Mouse (Mus musculus) lung, adult 2 months (tissue): Measurements from ENCODE around the gene Pnldc1. TPM values are rescaled to one million over a fixed set of nuclear protein-coding genes. Genes with fewer than 3 reads are reported as not detected.

ENCODE experiments used
- DNase-seq: peaks from one replicate; pipeline ENCODE4 v3.0.0; 2022
- H3K4me1 ChIP-seq: fragments of 200-500 bp; 2 replicates; pipeline ENCODE4 v1.6.1; 2011; ENCODE audit warnings: low read length; ENCODE audit not compliant: control insufficient read depth, insufficient read depth
- H3K4me3 ChIP-seq: fragments of 200-500 bp; replicated peaks from 2 replicates; pipeline ENCODE3; 2011; ENCODE audit warnings: low read depth, mild to moderate bottlenecking, control low read depth, low read length; ENCODE audit errors: extremely low read depth
- CTCF ChIP-seq: fragments of 200-500 bp; IDR thresholded peaks from 2 replicates; pipeline ENCODE4 v1.5.1; 2011; ENCODE audit warnings: mild to moderate bottlenecking, low read length, control low read depth; ENCODE audit not compliant: insufficient read depth
- POLR2A ChIP-seq: fragments of 200-500 bp; IDR thresholded peaks from 2 replicates; pipeline ENCODE4 v1.6.1; 2011; ENCODE audit warnings: low read depth, mild to moderate bottlenecking, control low read depth, low read length, borderline replicate concordance; ENCODE audit errors: extremely low read depth
- WGBS: fragments of 180-500 bp; shearing (Covaris S2); methylation state at CpG from one replicate; pipeline ENCODE4 v1.1.7; 2018; 5-methylcytosine and 5-hydroxymethylcytosine counted together
- polyA plus RNA-seq: library from polyadenylated mRNA; depleted of rRNA; stranded (reverse); fragments of >200 nt; gene quantifications from 2 replicates; pipeline ENCODE4 v1.2.3, GENCODE M21; 2012; rRNA removed

The Pnldc1 gene
- polyA plus RNA-seq, 1 experiment, result 1.9 TPM

DNA sequence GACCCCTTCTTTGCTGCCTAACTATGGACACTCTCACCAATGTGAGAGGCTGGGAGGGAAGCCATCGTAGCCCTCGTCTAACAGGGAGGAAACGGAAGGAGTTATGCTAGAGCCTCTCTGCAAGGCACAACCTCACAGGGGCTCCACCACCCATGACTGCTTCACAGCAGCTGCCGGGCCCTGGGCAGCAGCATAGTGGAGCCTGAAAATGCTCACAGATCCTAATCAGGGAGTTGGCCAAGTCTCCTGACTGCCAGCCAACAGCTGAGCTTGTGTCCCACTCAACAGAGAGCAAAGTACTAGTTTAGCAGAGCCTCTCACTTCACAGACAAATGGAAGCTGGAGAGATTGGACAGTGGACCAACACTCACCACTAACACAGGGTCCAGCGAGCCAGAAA lies 63.6 kb downstream of the Pnldc1 start:
- DNase-seq, result no peak
- H3K4me1 ChIP-seq, result no peaks in the 10 kb centered on the region
- 65% methylated on average over 5 of the region's 5 CpGs for WGBS
- H3K4me3 ChIP-seq, result no peak overlapping the region
- TF ChIP-seq CTCF, result no peak
- no peak for TF ChIP-seq POLR2A

DNA sequence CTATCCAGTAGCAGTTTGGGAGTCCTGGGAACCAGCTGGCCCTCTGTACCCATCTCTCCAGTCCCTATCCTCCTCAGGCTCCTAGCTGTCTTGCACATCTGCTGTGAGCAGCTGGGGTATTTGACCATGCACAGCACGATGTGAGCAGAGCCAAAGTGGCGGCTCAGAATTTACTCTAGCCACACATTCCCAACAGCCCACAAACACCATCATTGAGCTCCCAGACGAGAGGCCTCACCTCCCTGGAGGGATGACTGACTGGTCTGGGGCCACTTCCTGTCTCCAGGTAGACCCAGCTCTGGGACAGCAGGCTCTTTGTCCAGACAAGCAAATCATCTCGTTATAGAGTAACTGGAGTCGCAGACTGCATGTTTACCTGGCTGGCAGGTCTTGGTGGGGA lies 64.2 kb downstream of the Pnldc1 start:
- 43% methylated on average over 5 of the region's 5 CpGs for WGBS
- H3K4me3 ChIP-seq, result no peak overlapping the region
- DNase-seq, result no peak
- TF ChIP-seq POLR2A (no peak), CTCF (no peak)
- no peaks in the 10 kb centered on the region for H3K4me1 ChIP-seq

GRCm38 (mm10) chr17:12844540-12844939 lies 65.5 kb downstream of the Pnldc1 start:
- H3K4me3 ChIP-seq, result no peak overlapping the region
- no peak for DNase-seq
- TF ChIP-seq POLR2A, result no peak
- no peak for TF ChIP-seq CTCF
- WGBS, result 88% methylated on average over 4 of the region's 4 CpGs
- H3K4me1 ChIP-seq, result no peaks in the 10 kb centered on the region

DNA sequence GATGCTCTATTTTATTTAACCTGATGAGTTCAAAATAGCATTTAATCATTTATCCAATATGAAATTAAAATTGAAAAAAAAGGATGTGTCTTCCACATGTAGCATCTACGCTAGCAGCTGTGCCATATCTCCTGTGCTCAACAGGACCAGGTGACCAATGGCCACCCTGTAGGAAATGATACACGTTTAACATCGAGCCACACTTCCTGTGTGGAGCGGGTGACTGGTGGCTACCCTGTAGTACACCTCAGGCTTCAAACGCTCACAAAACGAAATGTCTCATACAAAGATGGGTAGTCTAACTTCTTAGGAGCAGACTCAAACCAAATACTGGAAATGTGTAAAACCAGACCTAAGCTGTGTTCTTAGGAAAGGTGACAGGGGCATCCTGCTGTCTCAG lies 66.2 kb downstream of the Pnldc1 start:
- DNase-seq, result no peak
- no peak overlapping the region for H3K4me3 ChIP-seq
- WGBS, result 60% methylated on average over 6 of the region's 6 CpGs
- no peaks in the 10 kb centered on the region for H3K4me1 ChIP-seq
- TF ChIP-seq CTCF (no peak), POLR2A (no peak)

DNA sequence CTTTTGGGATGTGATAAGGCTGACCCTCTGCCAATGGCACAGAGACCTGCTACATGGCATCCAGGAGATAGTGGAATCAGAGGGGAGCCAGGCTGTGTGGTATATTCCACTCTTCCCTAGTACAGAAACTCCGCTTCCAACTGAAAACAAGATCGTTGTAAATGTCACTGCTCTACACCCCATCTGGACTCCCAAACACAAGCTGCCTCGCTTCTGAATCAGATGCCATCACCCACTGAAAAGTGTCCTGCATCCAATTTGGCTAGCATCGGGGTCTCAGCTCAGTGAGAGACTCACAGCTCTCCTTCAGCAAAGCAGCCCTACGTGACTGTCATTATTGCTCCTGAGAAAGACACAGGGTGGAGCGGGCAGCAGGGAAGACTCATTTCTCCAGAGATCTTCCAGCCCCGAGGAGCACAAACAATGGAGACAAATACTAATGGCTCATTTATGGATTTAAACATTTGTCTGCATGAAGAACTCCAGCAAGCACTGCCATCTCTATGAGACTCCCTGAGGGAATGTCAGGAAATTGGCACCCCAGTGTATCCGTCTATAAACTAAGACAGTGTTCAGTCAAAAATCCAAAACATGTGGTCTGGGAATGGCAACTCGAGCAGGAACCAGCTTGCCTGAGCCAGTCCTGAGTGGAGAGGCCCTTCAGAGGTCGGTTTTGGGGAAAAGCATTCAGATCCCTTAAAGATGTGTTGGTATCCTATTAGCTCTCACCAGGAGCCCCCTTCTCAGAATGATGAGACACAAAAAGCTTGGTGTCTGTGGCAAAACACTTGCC lies 70.4 kb downstream of the Pnldc1 start:
- H3K4me1 ChIP-seq, result no peaks in the 10 kb centered on the region
- DNase-seq, result no peak
- H3K4me3 ChIP-seq, result no peak overlapping the region
- TF ChIP-seq POLR2A, result no peak
- TF ChIP-seq CTCF, result no peak
- WGBS, result 71% methylated on average over 10 of the region's 10 CpGs

Other genes with a start within 250 kb of the Pnldc1 start
- gene Slc22a1, start 234.4 kb downstream of the Pnldc1 start, polyA plus RNA-seq, result 0.43 and 1.7 TPM in 2 replicates
- gene Igf2r, start 140.6 kb downstream of the Pnldc1 start, polyA plus RNA-seq, result 26.8 and 27.5 TPM in 2 replicates
- gene Mas1, start 42.1 kb downstream of the Pnldc1 start, polyA plus RNA-seq, result 0.12 TPM in 1 of 2 replicates, not detected in the other
- gene Mrgprh, start 34.2 kb downstream of the Pnldc1 start, polyA plus RNA-seq, result 0.09 and 0.31 TPM in 2 replicates
- 39.7 and 47.7 TPM in 2 replicates for gene Tcp1, start 5.5 kb upstream of the Pnldc1 start, polyA plus RNA-seq
- 18.8 and 19.3 TPM in 2 replicates for gene Mrpl18, start 6.1 kb upstream of the Pnldc1 start, polyA plus RNA-seq
- 0.24 and 0.51 TPM in 2 replicates for gene Acat3, start 30.4 kb upstream of the Pnldc1 start, polyA plus RNA-seq
- 13.0 and 19.4 TPM in 2 replicates for gene Acat2, start 50.5 kb upstream of the Pnldc1 start, polyA plus RNA-seq
- gene Wtap, start 83.9 kb upstream of the Pnldc1 start, polyA plus RNA-seq, result 16.1 and 19.4 TPM in 2 replicates
- 285 and 325 TPM in 2 replicates for gene Sod2, start 96.6 kb upstream of the Pnldc1 start, polyA plus RNA-seq
- gene Gpr31b, start 142.1 kb upstream of the Pnldc1 start, polyA plus RNA-seq, result not detected in 2 replicates
- 0.07 and 0.13 TPM in 2 replicates for gene Tcp10b, start 150.9 kb upstream of the Pnldc1 start, polyA plus RNA-seq
- gene Unc93a, start 221.6 kb upstream of the Pnldc1 start, polyA plus RNA-seq, result 0.22 TPM in 1 of 2 replicates, not detected in the other